Mouse (Mus musculus): ENCODE measurements at regions not wholly inside any gene's neighbourhood (a gene's known extent, or its start where the extent isn't known, plus 50 kb on each side); places are given as distances from the start of the nearest gene placed in this dataset.

DNA sequence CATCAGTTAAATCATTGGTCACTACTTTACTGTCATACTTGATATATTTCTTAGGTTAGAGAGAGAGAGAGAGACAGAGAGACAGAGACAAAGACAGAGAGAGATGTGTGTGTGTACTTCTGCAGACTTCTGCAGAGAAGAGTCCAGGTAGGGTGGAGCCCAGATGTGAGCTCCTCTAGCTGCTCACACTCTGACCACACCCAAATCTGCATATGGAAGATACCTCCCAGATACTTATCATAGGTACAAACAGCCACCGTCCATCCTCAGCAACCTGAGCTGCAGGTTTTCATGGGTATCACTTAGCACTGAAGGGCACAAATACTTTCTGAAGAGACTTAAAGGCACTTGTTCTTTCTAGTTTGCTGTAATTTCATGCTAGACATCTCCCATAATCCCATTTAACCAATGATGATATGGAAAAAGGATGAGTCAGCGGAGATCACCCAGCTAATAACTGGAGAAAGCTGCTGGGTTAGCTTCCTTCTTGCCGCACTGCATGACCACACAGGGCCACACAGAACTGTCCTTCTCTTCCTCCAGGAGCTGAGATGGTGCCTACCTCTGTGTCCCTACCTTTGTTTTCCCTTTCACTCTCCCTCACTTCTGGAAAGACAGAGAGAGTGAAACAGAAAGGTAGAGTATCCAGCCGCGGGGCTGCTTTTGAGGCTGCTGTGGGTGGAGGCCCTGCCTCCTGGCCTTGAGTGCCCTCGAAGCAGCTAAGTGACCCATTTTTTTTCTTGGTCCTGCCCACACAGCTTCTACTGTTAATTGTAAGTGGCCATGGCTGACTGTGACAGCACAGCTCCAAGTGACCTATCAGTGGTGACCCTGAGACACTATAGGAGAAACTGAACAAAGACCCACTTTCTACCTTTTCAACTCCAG, 214.5 kb upstream of the Ankrd55 start:
- no peak for DNase-seq (ENCODE audit: low spot score)

GRCm38 (mm10) chr13:112075847-112076479, 212.3 kb upstream of the Ankrd55 start:
- no peak for DNase-seq (ENCODE audit: low spot score)

GRCm38 (mm10) chr13:112078088-112078487, 210.2 kb upstream of the Ankrd55 start:
- DNase-seq (ENCODE audit: low spot score): no peak

GRCm38 (mm10) chr13:112081935-112082334, 206.3 kb upstream of the Ankrd55 start:
- no peak for DNase-seq (ENCODE audit: low spot score)

DNA sequence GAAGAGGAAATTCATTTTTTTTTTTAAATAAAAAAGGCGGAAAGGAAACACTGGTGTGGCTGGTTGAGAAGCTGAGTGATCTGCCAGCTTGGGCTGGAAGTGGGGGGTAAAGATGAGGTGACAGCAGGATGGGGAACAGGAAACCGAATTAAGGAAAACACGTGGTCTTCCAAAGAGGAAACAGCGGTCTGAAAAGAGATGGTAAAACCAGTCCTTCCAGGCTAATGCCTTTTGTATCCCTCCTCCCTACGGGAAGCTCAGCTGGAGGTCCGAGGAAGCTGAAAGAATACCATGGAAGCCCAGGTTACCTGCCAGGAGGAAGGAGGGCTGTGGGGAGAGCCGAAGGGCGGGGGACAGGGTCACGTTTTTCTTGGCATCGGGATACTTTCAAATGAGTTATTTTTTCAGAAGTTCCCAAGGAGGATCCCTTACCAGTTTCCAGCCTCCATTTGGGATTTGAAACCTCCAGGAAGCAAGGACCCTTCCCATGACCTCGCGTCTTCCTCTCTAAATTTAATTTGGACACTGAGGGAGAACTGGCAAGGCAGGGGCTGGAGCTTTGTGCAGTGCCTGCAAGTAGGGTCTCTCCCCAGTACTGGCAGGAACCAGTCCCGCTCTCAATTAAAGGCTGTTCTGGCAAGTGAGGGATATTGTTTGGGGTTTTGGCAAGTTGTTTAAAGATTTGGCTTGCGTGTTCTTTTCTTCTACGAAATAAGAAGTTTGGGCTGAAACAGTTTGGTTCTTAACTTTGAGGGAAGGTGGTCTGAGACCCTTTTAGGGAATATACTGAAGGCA, 203.6 kb upstream of the Ankrd55 start:
- DNase-seq (ENCODE audit: low spot score): no peak

DNA sequence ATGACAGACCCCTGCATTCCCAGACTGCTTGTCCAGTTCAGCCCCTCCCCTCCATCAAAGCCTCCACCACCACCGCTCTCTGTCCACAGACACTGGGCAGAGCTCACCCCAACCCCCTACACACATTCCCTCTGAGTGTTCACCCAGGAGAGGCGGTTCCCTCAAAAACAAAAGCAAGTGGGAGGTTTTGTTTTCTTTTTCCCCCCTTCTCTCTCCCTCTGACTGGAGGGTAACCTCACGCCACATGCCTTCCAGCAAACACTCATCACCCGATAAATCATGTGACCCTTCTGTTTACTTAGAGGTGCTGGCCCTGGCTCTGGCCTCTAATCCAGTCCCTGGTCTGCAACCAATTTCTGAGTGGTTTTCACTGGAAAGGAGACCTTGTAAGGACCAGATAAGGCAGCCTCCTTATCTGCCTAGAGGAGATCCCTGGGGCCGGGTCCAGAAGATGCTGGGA, 199.9 kb upstream of the Ankrd55 start:
- DNase-seq (ENCODE audit: low spot score): peak; percentile 51

DNA sequence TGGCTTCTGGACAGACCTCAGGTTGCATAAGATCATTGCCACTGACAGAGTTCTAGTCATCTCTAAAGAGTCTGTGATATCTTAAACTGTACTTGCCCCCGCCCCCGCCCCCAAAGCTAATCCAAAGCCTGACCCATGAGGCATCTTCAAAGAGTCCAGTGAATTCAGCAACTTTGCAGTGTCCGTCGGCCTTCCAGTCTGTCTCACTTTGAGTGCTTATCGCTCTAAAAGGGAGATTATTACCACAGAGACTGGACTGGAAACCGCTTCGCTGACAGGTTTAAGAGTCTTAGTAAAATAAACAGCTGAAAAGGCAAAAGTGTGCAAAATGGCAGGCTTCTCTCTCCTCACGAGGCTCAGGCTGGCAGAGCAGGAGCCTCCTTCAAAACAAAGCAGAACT, 197.5 kb upstream of the Ankrd55 start:
- no peak for DNase-seq (ENCODE audit: low spot score)

DNA sequence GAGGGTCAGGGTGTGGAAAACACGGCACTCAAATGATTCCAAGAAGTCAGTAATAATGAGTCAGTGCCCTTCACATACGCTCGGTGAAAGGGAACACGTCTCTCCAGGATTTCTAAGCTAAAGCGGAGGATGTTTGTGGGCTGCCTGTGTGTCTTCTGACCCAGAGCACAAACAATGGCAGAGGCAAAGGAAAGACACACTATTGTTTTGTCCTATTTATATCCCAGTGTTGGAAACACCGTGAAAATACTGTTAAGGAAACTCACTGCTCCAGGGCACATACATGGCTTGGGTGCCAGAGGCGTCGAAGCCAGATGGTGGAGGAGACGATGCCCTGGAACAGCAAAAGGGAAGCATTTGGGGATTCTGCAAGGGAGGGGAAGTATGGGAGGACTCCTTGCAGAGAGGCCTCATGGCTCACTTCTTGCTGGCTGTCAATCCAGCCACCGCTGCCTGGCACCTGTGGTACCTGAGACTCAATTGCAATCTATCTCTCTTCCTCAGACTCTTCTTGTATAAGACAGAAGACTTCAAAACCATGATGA, 192.6 kb upstream of the Ankrd55 start:
- no peak for DNase-seq (ENCODE audit: low spot score)

DNA sequence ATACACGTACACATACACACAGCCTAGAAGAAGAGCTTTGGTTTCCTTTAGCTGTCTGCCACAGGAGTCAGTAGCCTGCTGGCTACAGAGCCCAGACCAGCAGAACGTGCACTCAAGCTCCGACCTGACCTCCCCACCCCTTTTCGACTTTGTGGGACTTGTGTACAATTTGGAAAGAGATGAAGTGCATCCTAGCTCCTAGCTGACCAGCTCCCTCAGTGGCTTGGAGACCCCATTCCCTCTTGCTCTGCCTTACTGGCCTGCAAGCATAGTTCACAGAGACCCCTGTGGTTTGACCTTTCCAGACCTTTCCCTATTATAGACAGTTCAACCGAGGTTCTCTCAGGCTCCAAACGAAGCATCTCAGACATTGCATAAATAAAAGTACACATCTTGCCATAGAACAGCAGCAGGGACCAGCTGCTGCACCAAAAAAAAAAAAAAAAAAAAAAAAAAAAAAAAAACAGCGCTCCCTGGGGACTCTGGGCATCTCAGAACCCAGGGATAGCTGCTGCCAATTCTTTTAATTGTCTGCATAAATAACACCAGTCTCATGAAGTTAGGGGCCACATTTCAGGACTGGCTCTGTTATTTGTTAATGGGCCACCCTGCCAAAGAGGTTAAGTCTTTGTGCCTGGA, 188.2 kb upstream of the Ankrd55 start:
- DNase-seq (ENCODE audit: low spot score): no peak

DNA sequence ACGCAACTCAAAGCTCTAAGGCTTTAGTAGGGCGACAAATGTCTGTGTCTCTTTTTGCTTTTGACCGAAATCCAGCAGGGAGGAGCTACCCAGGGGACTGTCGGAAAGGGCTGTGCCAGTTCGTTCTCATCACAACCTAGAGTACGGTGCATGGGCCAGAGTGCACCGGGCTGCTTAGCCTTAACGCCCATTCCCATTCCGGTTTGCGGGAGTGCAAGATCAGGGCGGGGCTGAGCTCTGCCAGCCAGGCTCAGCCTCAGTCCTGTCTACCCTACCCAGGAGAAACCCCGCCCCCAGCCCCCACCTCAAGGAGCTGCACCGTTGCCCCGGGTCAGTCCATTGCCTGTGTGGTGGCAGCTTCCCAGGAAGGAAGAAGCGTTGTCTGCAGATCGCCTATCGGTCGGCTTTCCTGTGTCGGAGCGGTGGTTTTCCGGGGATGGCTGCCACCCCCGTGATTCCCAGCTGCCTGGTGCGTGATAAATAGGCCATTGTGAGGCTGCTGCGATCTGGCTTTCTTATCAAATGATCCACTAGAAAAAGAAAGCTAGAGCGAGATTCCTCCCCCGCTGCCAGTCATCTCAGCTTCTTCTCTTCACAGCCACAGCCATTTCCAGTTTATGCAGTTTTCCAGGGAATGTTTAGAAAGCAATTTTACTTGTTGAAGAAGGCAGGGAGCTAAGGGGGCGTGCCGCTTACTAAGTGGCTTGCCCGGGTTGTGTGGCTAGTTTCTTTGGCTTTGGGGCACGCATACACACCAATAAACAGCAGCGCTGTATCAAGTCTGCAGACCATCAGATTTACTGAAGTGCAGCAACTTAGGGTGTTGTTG, 187.4 kb upstream of the Ankrd55 start:
- DNase-seq (ENCODE audit: low spot score): no peak

DNA sequence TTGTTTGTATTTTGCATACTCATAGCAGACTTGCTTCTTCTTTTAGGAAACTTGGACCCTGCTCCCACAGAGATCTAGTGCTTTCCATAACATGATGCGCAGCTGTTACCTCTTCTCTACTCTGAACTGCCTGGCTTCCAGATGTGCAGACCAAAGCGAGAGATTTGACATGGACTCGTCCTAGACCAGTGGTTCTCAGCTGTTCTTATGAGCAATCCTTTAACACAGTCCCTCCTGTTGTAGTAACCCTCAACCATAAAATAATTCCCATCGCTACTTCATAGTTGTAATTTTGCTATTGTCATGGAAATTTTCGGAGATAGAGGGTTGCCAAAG, 186.9 kb upstream of the Ankrd55 start:
- no peak for DNase-seq (ENCODE audit: low spot score)

GRCm38 (mm10) chr13:112105953-112106352, 182.3 kb upstream of the Ankrd55 start:
- DNase-seq (ENCODE audit: low spot score): no peak

GRCm38 (mm10) chr13:112114741-112115201, 173.5 kb upstream of the Ankrd55 start:
- no peak for DNase-seq (ENCODE audit: low spot score)

DNA sequence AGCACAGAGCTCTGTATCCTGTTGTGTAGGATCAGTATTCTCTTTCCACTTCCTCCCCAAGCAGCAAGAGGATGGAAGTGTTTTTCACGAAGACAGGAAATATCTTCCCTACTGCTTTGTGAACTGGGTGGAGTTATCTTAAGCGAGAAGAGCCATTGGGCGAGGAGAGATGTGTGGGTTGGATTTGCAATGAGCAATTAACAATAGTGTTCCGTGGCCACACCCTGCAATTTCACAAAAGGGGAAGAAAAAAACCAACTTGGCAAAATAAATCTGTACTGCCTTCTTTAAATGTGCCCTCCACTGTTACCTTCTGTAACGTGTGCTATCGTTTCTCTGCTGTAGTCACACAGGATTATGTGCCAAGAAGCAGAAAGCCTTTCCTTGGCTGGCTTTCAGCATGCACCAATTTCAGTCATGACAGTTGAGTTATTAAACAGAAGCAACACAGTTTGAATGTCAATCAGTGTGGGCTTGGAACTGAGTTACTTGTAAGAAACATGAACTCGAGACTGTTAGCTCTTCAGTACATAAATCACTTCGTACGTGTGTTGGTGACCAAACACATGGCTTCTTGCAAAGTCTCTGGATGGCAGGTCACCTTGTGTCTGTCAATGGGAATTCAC, 172.0 kb upstream of the Ankrd55 start:
- DNase-seq (ENCODE audit: low spot score): peak; percentile 46

DNA sequence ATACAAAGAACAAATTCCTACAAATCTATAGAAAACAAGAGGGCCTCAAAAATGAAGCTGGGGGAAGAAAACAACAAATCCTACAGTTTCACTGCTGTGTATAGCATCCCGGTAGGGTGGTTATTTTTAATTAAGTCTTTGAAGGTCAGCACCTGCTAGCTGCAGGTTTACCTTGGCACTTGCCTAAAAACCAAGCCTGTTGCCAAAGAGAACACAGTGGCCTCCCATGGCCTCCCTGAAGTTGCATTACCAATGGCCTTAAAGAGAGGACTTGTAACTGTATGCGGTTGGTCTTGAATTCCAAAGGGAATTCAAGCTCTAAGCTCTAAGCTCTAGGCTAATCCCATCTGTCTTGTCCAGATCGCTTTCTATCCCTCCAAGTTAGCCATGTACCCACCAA, 169.7 kb upstream of the Ankrd55 start:
- DNase-seq (ENCODE audit: low spot score): no peak

DNA sequence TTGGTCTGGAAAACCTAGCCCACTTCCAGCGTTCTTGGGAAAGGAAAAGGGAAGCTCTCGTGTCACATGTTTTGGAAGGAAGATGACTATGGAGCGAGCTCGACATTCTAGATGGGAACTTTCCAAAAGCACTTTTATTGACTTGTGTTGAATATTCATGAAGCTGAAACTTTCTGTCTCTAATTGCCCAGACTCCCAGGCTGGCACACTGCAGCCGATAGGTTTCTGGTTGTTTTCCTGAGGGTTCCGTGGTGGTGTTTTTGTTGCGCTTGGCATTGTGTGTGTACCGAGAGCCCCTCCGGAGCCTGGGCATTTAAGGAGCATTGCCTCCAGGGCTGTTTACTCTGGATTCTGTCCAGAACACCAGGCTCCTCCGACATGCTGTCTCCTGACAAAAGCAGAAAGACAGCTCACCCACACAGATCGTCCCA, 168.6 kb upstream of the Ankrd55 start:
- no peak for DNase-seq (ENCODE audit: low spot score)

DNA sequence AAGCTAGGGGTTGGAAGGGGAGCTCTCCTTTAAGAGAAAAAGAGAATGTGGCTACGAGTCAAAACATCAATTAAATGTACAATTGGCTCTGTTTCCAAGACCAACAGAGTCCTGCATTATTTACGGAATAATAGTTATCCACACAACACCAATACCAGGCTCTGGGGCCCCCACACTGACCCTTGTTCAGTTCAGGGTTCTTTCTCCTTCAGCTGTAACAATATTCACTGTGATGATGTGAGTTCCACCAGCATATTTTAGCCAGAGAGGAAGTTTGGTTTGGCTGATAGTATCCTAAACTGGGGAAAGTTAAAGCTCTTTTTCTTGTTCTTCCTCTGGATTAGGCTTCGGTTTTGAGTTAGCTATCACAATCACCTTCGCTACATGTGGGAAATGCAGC, 167.9 kb upstream of the Ankrd55 start:
- DNase-seq (ENCODE audit: low spot score): no peak

GRCm38 (mm10) chr13:112121110-112121509, 167.1 kb upstream of the Ankrd55 start:
- DNase-seq (ENCODE audit: low spot score): no peak

- no peak for DNase-seq (ENCODE audit: low spot score)
Observed at GRCm38 (mm10) chr13:112122842-112123373, 165.3 kb upstream of the Ankrd55 start.
